Comparison of ENCODE assay signal across 7 mouse cellular contexts in the genomic region with DNA sequence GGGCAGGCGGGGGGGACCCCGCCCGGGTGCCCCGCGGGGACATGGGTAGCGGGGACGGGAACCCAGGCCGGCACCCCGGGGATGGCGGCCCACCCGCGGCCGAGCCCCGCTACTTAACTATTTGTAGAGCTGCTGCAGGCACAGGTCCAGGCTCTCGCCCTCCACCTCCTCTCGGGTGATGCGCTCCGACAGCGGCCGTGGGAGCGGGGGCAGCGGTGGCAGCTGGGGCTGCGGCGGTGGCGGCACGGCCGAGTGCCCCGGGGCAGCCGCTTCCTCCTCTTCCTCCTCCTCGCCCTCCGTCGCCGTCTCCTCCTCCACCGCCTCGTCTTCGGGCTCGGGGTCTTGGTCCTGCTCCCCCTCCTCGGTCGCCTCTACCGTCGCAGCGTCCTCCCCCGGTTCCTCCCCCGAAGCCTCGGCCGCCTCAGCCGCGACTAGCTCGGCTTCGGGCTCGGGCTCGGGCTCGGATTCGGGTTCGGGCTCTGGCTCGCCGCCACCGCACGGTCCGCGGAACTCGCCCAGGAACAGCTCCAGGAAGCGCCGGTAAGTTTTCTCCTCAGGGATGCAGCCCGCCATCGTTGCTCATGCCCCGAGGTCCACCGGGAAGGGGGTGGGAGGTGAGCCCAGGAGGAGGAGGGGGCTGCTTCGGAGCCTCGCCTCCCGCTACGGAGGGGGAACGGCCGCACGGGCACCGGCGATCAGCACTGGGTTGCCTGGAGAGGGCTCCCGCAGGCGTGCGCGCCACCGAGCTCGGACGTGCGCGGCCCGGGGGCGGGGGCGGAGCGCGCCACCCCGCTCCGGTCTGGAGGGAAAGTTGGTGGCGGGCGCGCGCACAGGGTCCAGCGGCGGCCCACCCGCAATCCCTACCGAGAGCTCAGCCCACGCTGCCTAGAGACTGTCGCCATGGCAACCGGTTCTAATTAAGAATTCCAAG. TPM values are rescaled to one million over a fixed set of nuclear protein-coding genes. Genes with fewer than 3 reads are reported as not detected.
DNase-seq lines count a peak whose midpoint lies in the region; ATAC-seq and TF ChIP-seq lines count a peak whose summit lies in the region.

A gene (minus strand): TSS at position 693 of the 931 bp plus-strand sequence.

- H3K36me3 ChIP-seq in heart, embryonic 10.5 days = no peaks in the 10 kb centered on the region
- H3K36me3 ChIP-seq in kidney, embryonic 14.5 days (ENCODE audit: control insufficient read depth, insufficient read depth, low read length) = no peaks in the 10 kb centered on the region
- H3K36me3 ChIP-seq in limb, embryonic 15.5 days = no peaks in the 10 kb centered on the region
- no peaks in the 10 kb centered on the region for H3K36me3 ChIP-seq in midbrain, postnatal 0 days (ENCODE audit: insufficient read depth, low read length)

- H3K4me3 ChIP-seq in bone marrow macrophage, adult 2 months (ENCODE audit: insufficient read depth, low read length) = peak within 1 kb of the TSS; percentile 92
- peak within 1 kb of the TSS; percentile 68 for H3K4me3 ChIP-seq in embryonic fibroblast, embryonic 13.5 days (ENCODE audit: insufficient read depth, low read length)
- H3K4me3 ChIP-seq in heart, embryonic 10.5 days = peak within 1 kb of the TSS; percentile 82
- H3K4me3 ChIP-seq in kidney, embryonic 14.5 days (ENCODE audit: low read length) = peak within 1 kb of the TSS; percentile 73
- peak within 1 kb of the TSS; percentile 67 for H3K4me3 ChIP-seq in limb, embryonic 15.5 days
- peak within 1 kb of the TSS; percentile 98 for H3K4me3 ChIP-seq in midbrain, postnatal 0 days (ENCODE audit: low read depth, low read length)

- no peaks in the 10 kb centered on the region for H3K9me3 ChIP-seq in heart, embryonic 10.5 days
- H3K9me3 ChIP-seq in kidney, embryonic 14.5 days (ENCODE audit: control insufficient read depth, low read length) = no peaks in the 10 kb centered on the region
- no peaks in the 10 kb centered on the region for H3K9me3 ChIP-seq in limb, embryonic 15.5 days
- no peaks in the 10 kb centered on the region for H3K9me3 ChIP-seq in midbrain, postnatal 0 days (ENCODE audit: low read length)

- H3K27ac ChIP-seq in bone marrow macrophage, adult 2 months (ENCODE audit: insufficient read depth, low read depth, low read length) = no peak within 1 kb of the TSS
- no peak within 1 kb of the TSS for H3K27ac ChIP-seq in embryonic fibroblast, embryonic 13.5 days (ENCODE audit: insufficient read depth, low read length)
- peak within 1 kb of the TSS; percentile 76 for H3K27ac ChIP-seq in heart, embryonic 10.5 days
- H3K27ac ChIP-seq in kidney, embryonic 14.5 days (ENCODE audit: low read depth, low read length) = no peak within 1 kb of the TSS
- H3K27ac ChIP-seq in limb, embryonic 15.5 days = no peak within 1 kb of the TSS
- H3K27ac ChIP-seq in midbrain, postnatal 0 days (ENCODE audit: low read depth, low read length) = peak within 1 kb of the TSS; percentile 84

- peak within 1 kb of the TSS; percentile 43 for H3K9ac ChIP-seq in kidney, embryonic 14.5 days (ENCODE audit: low read depth, low read length)
- H3K9ac ChIP-seq in limb, embryonic 15.5 days = peak within 1 kb of the TSS; percentile 33; the same call in 1 of the 2 replicates
- H3K9ac ChIP-seq in midbrain, postnatal 0 days (replicated peaks; ENCODE audit: low read length, poor library complexity, severe bottlenecking) = peak within 1 kb of the TSS; percentile 88

- ATAC-seq in kidney, embryonic 14.5 days (ENCODE audit: low FRiP score, low TSS enrichment) = peak; percentile 92
- peak; percentile 75 for ATAC-seq in limb, embryonic 15.5 days (ENCODE audit: insufficient number of reproducible peaks, low FRiP score, low TSS enrichment, low read depth)
- ATAC-seq in midbrain, postnatal 0 days (ENCODE audit: low FRiP score) = peak; percentile 95

- peak; percentile 87 for DNase-seq in heart, embryonic 10.5 days (ENCODE audit: low spot score)
- peak; percentile 95 for DNase-seq in midbrain, postnatal 0 days (ENCODE audit: low spot score)
- peak; percentile 71 for DNase-seq in spleen, postnatal 36 days (ENCODE audit: low spot score in 2 of 2)

- TF ChIP-seq POLR2A in bone marrow macrophage, adult 2 months (IDR thresholded peaks at IDR 0.05; ENCODE audit: borderline replicate concordance, low read depth, low read length) = no peak
- TF ChIP-seq POLR2A in embryonic fibroblast, embryonic 13.5 days (IDR thresholded peaks at IDR 0.05; ENCODE audit: low read depth, low read length) = no peak

- TF ChIP-seq CTCF in bone marrow macrophage, adult 2 months (IDR thresholded peaks at IDR 0.05; ENCODE audit: low read depth, low read length) = no peak
- TF ChIP-seq CTCF in embryonic fibroblast, embryonic 13.5 days (IDR thresholded peaks at IDR 0.05; ENCODE audit: borderline replicate concordance, insufficient read depth, low read length) = no peak
- no peak for TF ChIP-seq CTCF in midbrain, postnatal 0 days (IDR thresholded peaks at IDR 0.05)

- H3K4me2 ChIP-seq in kidney, embryonic 14.5 days (replicated peaks; ENCODE audit: low read depth, low read length) = peak within 1 kb of the TSS; percentile 79
- peak within 1 kb of the TSS; percentile 98 for H3K4me2 ChIP-seq in limb, embryonic 15.5 days
- H3K4me2 ChIP-seq in midbrain, postnatal 0 days (ENCODE audit: low read depth, low read length, poor library complexity, severe bottlenecking) = peak within 1 kb of the TSS; percentile 56

- H3K27me3 ChIP-seq in heart, embryonic 10.5 days (ENCODE audit: insufficient read depth, poor library complexity, severe bottlenecking) = peaks cover 35% of the 10 kb centered on the region
- peaks cover 26% of the 10 kb centered on the region for H3K27me3 ChIP-seq in kidney, embryonic 14.5 days (ENCODE audit: control insufficient read depth, insufficient read depth, low read length)
- H3K27me3 ChIP-seq in limb, embryonic 15.5 days = peaks cover 50% of the 10 kb centered on the region
- H3K27me3 ChIP-seq in midbrain, postnatal 0 days (ENCODE audit: insufficient read depth, low read length) = no peaks in the 10 kb centered on the region

- under 1% methylated on average over 99 of the region's 104 CpGs for WGBS in heart, embryonic 10.5 days
- WGBS in kidney, embryonic 14.5 days = 1% methylated on average over 92 of the region's 104 CpGs
- under 1% methylated on average over 98 of the region's 104 CpGs for WGBS in limb, embryonic 15.5 days
- under 1% methylated on average over 83 of the region's 104 CpGs for WGBS in midbrain, postnatal 0 days

- H3K4me1 ChIP-seq in bone marrow macrophage, adult 2 months (ENCODE audit: control insufficient read depth, insufficient read depth, low read length) = peaks cover 2% of the 10 kb centered on the region
- H3K4me1 ChIP-seq in embryonic fibroblast, embryonic 13.5 days (ENCODE audit: control insufficient read depth, insufficient read depth, low read length) = no peaks in the 10 kb centered on the region
- peaks cover 12% of the 10 kb centered on the region; the same call in 1 of the 2 replicates for H3K4me1 ChIP-seq in heart, embryonic 10.5 days
- no peaks in the 10 kb centered on the region for H3K4me1 ChIP-seq in kidney, embryonic 14.5 days (ENCODE audit: control insufficient read depth, insufficient read depth, low read length)
- peaks cover 9% of the 10 kb centered on the region for H3K4me1 ChIP-seq in limb, embryonic 15.5 days
- H3K4me1 ChIP-seq in midbrain, postnatal 0 days (ENCODE audit: insufficient read depth, low read length) = no peaks in the 10 kb centered on the region

RNA-seq across cellular contexts. Expression of the gene that starts here (rescaled TPM):
- polyA plus RNA-seq in bone marrow macrophage, adult 2 months (2012; ENCODE audit: insufficient read depth, insufficient read length, missing spikeins) = 0.15 TPM in 1 of 2 replicates, not detected in the other
- polyA plus RNA-seq in embryonic fibroblast, embryonic 13.5 days (2011; ENCODE audit: insufficient read length, low read depth, missing spikeins) = 1.4 and 1.6 TPM in 2 replicates
- polyA plus RNA-seq in heart, embryonic 10.5 days (2016; fragmentation: Nextera tagmentation; extraction: Ambion mirVana) = 2.2 and 3.1 TPM in 2 replicates
- 3.7 and 4.2 TPM in 2 replicates for polyA plus RNA-seq in kidney, embryonic 14.5 days (2014; fragmentation: Nextera tagmentation; extraction: Ambion mirVana)
- 2.1 and 2.3 TPM in 2 replicates for polyA plus RNA-seq in limb, embryonic 15.5 days (2015; fragmentation: Nextera tagmentation; extraction: Ambion mirVana)
- 78.4 and 102 TPM in 2 replicates for total RNA-seq in midbrain, postnatal 0 days (2014; rRNA removed)
- polyA plus RNA-seq in midbrain, postnatal 0 days (2015; fragmentation: Nextera tagmentation; extraction: Ambion mirVana) = 19.2 and 20.8 TPM in 2 replicates

Comparison
In these comparisons a context has a peak if more than half of its experiments do, and no peak if none do; other contexts are left out.
1. H3K27ac ChIP-seq: peak in heart, embryonic 10.5 days (single experiment) and midbrain, postnatal 0 days (single experiment); none in bone marrow macrophage, adult 2 months (single experiment), embryonic fibroblast, embryonic 13.5 days (single experiment), kidney, embryonic 14.5 days (single experiment) and limb, embryonic 15.5 days (single experiment).
2. H3K9ac ChIP-seq: peak in every context shown above with its lines; median percentile 88 in midbrain, postnatal 0 days; 43 in kidney, embryonic 14.5 days; 33 in limb, embryonic 15.5 days.
3. Peak in every context shown above with its lines, with median percentiles within 50 percentile points of each other: H3K4me3 ChIP-seq, DNase-seq, ATAC-seq and H3K4me2 ChIP-seq.